Mouse (Mus musculus) gonadal fat pad, adult 2 months (tissue): ENCODE results near the gene Vim. TPM values are rescaled to one million over a fixed set of nuclear protein-coding genes. Genes with fewer than 3 reads are reported as not detected.

ENCODE experiments used
- DNase-seq: peaks from one replicate; pipeline ENCODE4 v3.0.0-alpha.2; 2012; ENCODE audit warnings: low read depth
- polyA plus RNA-seq: library from polyadenylated mRNA; depleted of rRNA; stranded (reverse); fragments of >200 nt; gene quantifications from 2 replicates; pipeline ENCODE4 v1.2.3, GENCODE M21; 2012; rRNA removed

Vim gene
- 1,363 and 2,305 TPM in 2 replicates for polyA plus RNA-seq

DNA sequence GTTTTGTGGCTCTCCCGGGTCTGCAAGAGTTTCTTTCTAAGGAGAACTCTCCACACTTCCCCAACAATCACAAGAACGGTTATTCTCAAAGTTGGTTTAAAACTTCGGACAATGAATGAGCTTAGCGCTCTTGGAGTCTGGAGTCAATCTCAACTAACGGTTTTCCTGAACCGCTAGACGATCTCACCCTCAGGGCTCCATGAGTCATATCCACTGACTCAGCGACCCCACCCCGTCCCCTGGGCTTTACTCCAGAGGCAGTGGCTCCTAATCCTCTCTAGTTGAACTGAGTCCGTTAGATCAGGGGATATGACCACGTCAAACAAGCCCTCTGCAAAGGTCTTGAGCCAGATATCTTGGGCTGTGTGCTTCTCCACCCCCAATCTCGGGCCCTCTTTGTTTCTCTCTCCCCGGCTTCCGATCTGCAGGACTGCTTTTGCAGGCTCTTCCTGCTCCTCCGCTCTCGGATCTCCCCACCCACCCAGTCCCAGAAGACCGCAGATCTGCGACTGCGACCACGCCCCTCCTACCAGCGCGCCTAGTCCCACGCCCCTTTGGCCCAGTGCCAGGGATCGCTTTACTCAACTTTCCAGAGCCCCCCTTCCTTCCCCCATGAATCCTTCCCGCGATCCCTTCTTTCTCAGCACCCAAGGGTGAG lies at the start of gene Vim:
Gene Vim, plus strand, starts transcription at position 520 of the 658 bp plus-strand sequence.
- no peak for DNase-seq

DNA sequence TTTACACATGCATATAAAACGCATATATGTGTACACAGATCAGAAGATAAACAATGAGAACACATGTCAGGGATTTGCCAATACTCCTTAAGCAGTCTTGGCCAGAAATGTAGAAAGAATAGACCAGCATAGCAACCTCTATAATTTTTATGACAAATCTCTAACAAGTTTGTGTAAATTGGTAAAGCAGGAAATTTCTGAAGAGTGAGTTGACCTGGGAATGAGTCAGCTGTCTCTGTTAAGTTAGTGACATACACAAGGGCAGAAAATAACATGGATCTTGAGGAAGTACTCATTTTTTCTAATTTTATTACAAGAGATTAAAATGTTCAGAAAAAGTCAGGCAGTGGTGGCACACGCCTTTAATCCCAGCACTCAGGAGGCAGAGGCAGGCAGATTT lies 47.5 kb upstream of the Vim start:
- no peak for DNase-seq

DNA sequence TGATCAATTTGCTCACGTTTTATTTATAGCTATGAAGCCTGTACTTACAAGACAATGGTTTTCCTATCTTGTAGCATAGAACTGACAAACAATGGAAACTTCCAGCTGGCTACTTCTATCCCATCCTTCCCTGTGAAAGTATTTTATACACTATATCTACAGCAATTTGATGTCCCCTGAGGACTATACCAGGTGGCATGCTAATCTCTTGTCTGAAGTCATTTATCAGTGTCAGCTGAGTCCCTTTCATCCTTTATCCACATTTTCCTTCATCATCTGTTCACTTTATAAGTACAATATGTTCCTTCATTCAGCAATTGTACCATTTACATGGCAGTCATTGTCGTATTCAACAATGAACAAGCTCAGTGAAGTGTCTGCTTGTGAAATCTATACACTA lies 46.6 kb upstream of the Vim start:
- no peak for DNase-seq

DNA sequence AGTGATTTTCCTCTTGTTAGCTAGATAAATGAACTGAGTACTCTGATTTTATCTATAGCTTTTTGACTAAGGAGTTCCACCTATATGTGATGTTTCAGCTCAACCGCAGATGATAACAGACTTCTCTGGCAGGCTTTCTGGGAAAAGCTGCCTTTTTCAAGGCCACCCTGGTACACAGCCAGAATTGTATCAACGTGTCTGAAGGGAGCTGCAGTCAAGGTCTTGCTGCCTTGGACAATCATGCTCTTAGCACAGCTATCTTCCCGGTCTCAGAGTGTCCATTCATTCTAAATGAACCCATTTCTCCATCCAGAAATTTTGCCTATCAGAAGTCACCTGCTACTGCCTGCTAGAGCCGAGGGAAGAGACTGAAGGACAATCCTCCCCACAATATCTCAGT lies 46.2 kb upstream of the Vim start:
- no peak for DNase-seq

DNA sequence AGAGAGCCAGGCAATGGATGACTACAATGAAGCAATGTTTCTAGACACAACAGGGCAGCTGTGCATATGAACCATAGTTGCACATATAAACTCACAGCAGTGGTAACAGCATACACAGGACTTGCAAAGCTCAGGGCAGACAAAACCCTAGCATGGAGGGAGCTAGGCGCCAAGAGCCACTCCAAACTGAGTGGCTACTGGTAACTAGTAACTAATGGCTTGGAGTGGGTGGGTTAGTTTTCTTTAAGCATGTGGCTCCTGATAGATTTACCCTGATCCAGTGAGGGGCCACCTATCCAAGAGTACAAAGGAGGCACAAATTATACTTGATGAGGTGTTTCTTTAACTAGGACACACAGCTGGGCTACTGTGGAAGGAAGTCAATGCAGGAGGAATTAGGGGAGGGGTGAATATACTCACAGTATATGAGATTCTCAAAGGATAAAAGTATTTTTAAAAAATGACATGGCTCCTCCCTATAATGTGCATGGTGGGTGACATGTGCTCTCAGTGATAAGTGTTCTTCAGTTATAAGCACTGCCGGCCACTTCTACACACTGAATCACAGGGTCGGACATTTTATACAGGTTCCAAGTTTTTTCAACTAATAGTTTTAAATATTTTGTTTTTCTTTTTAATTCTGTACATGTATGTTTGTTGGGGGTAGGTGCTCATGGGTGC lies 44.3 kb upstream of the Vim start:
- DNase-seq, result no peak

DNA sequence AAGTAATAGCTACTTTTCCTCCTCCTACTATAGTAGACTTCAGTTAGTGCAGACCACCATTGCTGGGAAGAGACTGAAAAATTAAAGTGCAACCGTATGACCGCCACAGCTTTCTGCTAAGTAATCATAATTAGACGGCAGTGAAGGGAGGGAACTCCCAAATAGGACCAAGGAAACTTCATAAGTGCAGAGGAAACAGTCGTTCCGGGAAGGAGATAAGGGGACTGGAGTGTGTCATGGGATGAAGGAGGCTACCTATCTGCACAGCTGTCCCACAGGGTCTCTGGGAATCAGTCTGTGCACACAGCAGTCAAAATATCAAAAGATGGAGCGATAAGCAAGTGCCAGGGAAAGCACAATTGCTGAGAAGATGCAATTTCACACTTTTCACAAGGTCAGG lies 43.1 kb upstream of the Vim start:
- DNase-seq, result no peak

DNA sequence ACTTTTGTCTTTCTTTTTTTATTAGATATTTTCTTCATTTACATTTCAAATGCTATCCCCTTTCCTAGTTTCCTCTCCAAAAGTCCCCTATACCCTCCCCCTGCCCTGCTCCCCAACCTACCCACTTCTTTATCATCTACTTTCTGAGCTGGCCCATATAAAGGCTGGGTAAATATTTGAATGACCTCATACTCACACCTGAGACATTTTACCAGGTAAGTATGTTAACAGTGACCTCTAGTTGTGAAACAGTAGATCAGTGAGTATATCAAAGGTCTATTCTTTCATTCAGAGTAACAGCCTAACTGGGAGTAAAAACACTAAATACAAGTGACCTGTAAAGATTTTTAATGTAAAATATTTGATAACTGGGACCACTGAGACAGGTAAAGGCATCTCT lies 37.0 kb upstream of the Vim start:
- DNase-seq, result no peak

DNA sequence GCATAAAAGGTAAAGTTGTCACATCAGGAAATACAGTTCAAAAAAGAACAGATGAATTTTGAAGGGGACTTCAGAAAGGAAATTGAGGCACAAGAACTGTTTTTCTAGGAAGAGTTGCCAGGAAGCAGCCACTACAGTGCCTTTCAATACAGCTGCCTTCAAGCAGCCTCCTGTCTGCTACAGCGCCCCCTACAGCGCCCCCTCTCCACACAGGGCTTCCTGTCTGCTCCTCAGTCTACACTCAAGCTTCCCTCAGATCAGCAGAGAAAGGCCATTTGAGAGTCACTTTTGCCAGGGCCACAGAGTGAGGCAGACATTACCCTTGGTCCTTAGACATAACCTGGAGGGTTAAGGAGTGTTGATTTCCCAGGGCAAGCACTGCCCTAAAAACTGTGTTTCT lies 36.0 kb upstream of the Vim start:
- no peak for DNase-seq

DNA sequence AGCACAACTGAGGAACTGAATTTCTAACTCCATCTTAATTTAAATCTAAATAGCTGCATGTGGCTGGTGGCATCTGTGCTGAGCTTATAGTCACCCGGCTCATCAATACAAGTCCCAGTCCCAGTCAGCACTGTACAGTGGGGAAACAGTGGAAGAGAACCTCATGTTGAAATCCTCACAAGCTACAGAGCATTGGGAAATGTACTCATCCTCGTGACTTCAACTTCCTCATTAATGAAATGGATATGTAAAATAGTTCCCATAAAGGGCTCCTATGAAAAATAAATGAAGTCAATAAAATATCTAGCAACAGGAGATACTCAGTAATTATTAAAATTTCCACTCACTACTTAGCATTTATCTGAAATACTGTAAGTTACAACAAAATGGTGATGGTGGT lies 35.5 kb upstream of the Vim start:
- no peak for DNase-seq

DNA sequence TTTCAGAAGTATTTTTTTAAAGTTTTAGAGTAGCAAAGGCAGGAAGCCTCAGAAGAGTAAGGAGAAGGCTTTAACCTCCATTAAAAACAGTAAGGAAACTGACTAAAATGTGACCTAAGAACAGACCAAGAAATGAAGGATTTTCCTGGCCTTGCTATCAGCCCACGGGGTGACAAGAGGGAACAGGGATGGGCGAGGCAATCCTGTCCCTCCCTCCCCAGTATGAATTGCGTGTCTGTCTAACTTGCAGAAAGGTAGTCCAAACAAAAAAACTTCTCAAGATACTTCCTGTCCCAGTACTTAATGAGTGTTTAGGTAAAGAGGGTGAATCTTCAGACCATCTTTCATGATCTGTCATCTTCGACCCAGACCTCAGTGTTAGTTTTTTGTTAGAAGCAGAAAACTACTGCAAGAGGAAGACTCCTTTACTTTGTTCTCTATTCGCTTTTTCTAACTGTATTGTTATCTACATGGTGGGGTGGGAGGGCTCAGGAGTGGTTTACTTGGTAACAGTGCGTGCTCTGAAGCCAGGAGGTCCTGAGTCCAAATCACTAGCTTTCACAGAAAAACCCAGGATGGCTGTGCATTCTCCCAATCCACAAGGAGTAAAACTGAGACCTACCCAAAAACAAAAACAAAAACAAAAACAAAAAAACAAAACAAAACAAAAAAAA lies 34.9 kb upstream of the Vim start:
- DNase-seq, result no peak

DNA sequence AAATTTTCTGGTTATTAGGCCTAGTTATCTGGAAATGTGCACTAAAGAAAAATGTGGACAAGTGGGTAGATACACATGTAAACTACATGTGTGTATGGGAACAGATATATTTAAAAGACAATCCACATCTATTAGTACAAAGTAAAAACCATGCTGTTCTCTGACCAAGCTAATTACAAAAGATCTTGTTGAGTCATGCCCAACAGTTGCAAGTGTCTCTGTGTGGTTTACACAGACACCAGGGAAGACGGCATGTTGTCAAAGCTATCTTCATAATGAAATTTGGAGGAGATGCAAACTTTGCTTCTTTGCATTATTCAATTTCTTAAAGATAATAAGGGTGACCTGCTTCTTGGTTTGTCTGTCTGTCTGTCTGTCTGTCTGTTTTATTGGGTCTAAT lies 33.9 kb upstream of the Vim start:
- DNase-seq, result no peak

DNA sequence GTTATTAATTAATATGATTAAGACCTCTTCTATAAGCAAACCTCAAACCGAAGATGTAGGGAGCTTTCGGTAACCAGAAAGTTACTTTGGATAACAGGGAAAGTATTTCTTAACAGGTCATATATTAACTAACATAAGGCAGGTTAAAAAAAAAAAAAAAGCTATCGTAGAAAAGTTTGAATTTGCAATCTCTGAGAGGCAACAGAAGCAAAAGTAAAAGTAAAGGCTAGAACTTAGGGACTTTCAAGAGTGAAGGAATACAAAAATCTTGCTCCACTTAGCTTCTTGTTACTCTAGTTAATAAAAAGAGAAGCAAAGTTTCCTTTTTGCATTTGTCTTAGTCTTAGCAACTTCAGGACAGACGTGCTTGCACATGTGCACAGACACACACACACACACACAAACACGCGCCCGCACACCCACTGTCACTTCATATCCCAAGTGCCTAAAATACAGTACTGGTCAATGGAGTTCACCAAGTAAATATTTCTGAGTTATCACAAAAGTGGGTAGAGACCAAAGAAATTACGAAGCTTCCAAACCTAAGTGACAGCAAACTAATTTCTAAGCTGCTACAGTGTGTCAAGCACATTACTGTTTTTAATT lies 30.1 kb upstream of the Vim start:
- DNase-seq, result no peak

DNA sequence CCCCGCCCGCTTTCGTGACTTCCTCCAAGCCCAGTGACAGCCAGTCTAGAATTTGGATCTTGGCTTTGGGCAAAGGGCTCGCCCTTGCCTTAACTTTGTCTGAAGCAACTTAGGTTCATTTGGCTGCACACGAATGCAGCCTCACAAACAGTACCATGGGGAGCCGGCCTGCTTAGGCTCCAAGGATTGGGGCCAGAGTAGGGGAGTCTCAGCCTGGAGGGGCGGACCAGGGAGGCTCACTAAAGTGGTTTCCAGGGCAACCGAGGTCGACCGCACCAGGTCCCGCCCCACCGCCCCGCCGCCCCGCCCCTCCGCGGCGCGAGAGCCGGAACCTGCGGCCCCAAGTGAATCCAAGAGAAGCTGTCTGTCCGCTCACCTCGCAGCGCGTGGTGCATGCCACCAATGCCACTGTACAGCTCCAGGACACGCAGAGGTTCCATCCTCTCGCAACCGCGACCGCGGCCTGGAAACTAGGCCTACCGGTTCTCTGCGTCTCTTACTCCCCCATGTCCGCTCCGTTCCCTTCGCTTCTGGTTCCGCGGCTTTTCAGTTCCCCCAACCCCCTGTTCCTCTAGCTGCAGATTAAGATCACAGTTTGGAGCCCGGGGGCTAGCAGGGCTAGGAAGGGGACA lies 29.4 kb upstream of the Vim start, which contains the start of gene Trdmt1:
Gene Trdmt1, minus strand, starts transcription at position 476 of the 632 bp plus-strand sequence.
- no peak for DNase-seq

DNA sequence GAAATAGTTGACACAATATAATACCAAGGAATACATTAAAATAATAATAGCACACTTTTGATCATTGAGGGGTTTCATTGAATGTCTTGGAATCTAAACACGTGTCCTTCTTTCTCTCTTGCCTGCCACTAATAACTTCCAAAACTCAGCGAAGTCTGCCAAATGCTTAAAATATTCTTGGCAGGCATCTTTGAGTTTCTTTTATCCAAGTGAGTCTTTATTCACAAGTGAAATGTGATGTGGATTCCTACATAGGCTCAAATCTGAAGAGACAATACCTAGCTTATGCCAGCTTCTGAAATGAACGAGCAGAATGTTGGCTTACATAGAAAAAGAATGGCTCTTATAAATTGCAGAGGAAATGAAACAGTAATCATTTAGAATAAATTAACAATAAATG lies 25.0 kb upstream of the Vim start:
- DNase-seq, result no peak

DNA sequence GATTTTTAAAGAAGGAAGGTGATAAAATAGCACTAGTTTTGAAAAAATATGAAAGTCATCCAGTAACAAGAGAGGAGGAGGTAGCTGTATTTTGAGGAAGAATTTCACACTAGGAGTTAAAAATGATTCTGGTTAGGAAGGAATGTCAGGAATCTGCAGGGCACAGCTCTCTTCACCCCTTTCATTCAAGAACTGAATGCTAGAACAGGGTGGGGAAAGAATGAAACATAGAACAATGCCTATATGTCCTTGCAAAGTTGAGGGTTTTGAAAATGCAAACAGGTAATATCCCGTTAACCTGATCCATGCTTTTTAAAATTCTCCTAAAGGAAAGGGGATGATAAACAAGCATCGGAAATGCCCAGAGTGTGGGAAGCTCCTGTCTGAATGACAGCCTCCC lies 19.8 kb upstream of the Vim start:
- DNase-seq, result no peak

DNA sequence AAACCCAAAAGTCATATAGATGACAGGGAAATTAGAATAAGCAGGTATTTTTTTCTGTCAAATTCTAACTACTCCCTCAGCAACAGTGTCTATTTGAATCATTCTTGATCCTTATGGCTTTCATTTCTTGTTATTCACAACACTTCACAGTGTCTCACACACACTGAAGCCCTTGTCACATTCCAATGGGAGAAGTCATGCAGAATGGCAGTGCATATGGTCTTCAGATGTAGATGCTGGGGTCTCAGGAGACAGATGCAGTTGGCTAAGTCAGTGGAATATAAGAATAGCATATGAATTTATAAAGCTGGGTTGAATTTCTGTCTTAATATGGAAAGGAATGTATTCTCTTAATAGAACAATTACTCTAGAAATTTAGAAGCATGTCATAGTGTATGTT lies 17.5 kb upstream of the Vim start:
- DNase-seq, result no peak

DNA sequence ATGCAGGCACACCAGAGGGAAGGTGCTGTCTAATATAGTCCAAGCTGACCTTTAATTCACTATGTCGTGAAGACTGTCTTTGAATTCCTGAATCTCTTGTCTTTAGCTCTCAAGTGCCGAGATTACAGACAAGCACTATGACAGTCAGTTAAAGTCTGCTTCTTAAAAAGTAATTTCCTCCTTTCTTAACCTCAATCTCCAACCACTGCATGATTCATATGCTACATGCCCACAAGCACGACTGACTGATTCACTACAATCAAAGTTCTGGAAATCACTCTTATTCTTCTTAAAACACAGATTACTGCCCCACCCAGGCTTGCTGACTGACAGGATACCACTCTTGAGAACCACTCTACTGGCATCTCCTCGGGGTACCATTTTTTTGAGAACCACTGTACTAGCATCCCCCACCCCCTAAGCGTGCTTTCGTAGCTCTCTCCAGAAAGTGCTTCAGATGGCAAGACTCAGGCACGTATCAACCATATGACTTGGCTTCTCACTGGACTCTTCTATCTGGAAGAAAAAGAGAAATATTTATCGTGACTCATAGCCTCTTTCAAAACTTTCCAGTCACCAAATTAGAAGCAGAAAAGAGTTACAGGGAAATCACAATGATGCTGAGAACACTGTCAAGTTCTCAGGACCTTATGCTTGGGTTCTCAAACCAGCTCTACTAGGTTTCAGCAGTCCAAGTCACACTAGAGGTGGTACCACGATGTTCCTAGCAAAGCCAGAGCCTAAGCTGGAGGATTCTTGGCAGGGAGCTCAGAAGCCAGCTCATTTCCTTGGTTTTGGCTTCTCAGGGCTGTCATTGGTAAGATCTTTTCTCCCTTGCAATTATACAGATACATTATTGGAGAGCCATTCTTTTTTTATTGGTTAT lies 16.3 kb upstream of the Vim start:
- DNase-seq, result no peak

DNA sequence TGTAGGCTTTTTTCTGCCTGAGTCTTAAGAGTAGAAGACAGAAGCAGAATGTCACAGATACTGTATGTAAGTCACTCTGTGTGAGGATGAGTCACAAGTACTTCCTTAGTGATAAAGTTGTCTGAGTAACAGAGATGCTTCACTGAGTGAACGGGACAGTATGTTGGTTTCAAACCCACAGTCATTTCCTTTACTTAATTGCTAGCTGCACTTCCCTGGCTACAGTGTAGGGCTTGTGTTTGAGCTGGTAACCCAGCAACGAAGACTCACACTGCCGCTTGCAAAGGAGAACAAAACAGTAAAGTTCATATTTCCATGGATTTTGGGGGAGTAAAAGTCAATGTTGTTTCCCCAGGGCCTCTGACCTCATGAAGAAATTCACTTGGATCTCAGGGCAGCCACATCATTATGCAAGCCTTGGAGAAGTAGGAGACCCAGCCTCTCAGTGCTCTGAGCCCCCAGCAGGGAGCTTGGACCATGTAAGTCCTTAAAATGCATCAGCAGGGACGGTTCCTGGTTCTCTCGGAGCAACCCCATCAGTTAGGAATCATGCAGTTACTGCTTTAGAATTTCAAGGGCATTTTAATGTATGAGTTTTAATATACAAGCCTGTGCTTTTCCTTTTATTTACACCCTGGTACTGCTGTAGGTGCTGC lies 15.0 kb upstream of the Vim start:
- no peak for DNase-seq

DNA sequence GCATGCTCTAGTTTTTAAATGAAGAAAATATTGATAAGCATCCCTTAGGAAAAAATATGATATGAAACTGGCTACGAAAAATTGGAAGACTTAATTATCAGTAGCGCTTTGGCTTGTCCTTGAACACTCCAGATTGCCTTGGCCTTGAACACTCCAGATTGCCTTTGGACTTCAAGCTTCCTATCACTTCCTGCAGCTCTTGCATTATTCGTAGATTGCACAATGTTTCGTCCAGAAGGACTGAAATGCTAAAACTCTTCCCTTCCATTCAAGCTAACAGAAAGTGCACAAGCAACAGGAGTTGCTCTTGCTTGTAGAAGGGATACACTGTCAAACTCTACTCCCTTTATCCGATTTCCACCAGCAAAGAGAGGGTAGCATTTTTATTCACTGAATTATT lies 14.4 kb upstream of the Vim start:
- DNase-seq, result no peak

DNA sequence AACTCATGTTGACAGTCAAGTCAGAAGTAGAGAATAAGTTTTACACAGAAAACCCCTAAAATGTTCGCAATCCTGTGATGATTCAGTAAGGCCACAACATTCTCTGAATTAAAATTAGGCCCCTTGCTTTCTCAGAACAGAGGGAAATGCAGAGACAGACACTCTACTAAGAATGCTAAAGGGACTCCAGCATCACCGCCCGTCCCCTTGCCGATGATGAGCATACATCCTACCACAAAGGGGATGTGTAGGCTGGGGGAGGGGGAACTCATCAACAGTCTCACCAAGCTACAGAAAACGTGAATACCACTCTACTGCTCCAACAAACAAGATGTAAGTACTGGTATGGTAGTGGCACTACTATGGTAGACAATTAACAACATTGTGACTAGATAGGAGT lies 14.0 kb upstream of the Vim start:
- no peak for DNase-seq

DNA sequence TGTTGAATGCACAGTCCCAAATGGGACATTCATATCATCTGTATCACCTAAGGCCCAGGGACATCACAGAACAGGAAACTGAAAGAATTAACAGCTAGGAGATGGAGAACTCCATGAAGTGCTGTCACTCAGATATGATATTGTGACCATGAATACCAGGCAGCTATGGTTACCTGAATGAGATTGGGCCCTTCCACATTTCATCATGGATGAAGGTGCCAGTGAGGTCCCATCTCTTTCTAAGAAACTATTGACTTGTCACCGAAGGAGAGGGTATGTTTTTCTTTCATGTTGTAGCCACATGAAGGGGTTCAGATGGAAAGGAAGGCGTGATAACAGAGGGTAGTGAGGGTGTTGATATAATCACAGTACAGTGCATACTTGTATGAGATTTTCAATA lies 13.3 kb upstream of the Vim start:
- DNase-seq, result no peak
